Mouse (Mus musculus) hindbrain, postnatal 0 days (tissue): ENCODE results near the gene Vil1. TPM values are rescaled to one million over a fixed set of nuclear protein-coding genes. Genes with fewer than 3 reads are reported as not detected.
A peak's percentile ranks its signal among the peaks of the same experiment; 100 is the strongest.

Experiments
- ATAC-seq: fragments of 200-750 bp; cut with Nextera tagmentation; 2 replicates; pipeline ENCODE4 v1.8.0; 2017; ENCODE audit warnings: mild to moderate bottlenecking, moderate TSS enrichment, moderate library complexity
- DNase-seq: peaks from one replicate; pipeline ENCODE4 v3.0.0-alpha.2; 2015; ENCODE audit warnings: low spot score
- H3K27ac ChIP-seq: fragments of 300-500 bp; sonication (generic); 2 replicates; pipeline ENCODE4 v1.5.1; 2014; ENCODE audit warnings: mild to moderate bottlenecking
- H3K27me3 ChIP-seq: fragments of 300-500 bp; sonication (generic); 2 replicates; pipeline ENCODE4 v1.6.1; 2014; ENCODE audit warnings: low read length, mixed read lengths; ENCODE audit not compliant: insufficient read depth
- H3K36me3 ChIP-seq: fragments of 300-500 bp; sonication (generic); 2 replicates; pipeline ENCODE4 v1.6.1; 2014; ENCODE audit warnings: low read length, mixed read lengths; ENCODE audit not compliant: insufficient read depth
- H3K4me1 ChIP-seq: fragments of 300-500 bp; sonication (generic); 2 replicates; pipeline ENCODE4 v1.6.1; 2014; ENCODE audit warnings: antibody characterized with exemption, low read length, mixed read lengths; ENCODE audit not compliant: insufficient read depth
- H3K4me2 ChIP-seq: fragments of 300-500 bp; sonication (generic); 2 replicates; pipeline ENCODE4 v1.6.1; 2014; ENCODE audit warnings: low read depth, mild to moderate bottlenecking, low read length, moderate library complexity, mixed read lengths
- H3K4me3 ChIP-seq: fragments of 300-500 bp; sonication (generic); 2 replicates; pipeline ENCODE4 v1.5.1; 2014; ENCODE audit warnings: low read length
- H3K9ac ChIP-seq: fragments of 300-500 bp; sonication (generic); replicated peaks from 2 replicates; pipeline ENCODE4 v1.6.1; 2014; ENCODE audit warnings: mild to moderate bottlenecking, low read length, moderate library complexity, mixed read lengths
- H3K9me3 ChIP-seq: fragments of 300-500 bp; sonication (generic); 2 replicates; pipeline ENCODE4 v1.6.1; 2016; ENCODE audit warnings: low read length, mixed read lengths
- CTCF ChIP-seq: IDR thresholded peaks from 2 replicates; pipeline ENCODE4 v1.5.1; 2016; ENCODE audit warnings: antibody characterized with exemption, control low read depth, low read depth
- WGBS: fragments of 180-500 bp; shearing (Covaris S2); extraction: QIAGEN DNeasy Blood & Tissue Kit; methylation state at CpG from one replicate; pipeline ENCODE4 v1.1.7; 2014; 5-methylcytosine and 5-hydroxymethylcytosine counted together
- polyA plus RNA-seq: library from polyadenylated mRNA; unstranded; fragments of >200 nt; fragmentation: Nextera tagmentation; extraction: Ambion mirVana; gene quantifications from 2 replicates; pipeline ENCODE4 v1.2.1, GENCODE M21; 2015
- total RNA-seq: library from RNA; depleted of rRNA; stranded (reverse); fragments of >200 nt; gene quantifications from 2 replicates; pipeline ENCODE4 v1.2.3, GENCODE M21; 2014

Gene Vil1
- total and polyA plus RNA-seq, 2 experiments from 2014 or later: 0.14 to 0.26 TPM

GRCm38 (mm10) chr1:74401015-74401702 lies 8.0 kb upstream of the Vil1 start:
- DNase-seq (no peak), ATAC-seq (no peak)
- Histone ChIP-seq H3K36me3 (no peaks in the 10 kb centered on the region), H3K9ac (no peak overlapping the region), H3K4me3 (no peak overlapping the region), H3K27ac (no peak overlapping the region), H3K27me3 (no peaks in the 10 kb centered on the region), H3K9me3 (no peaks in the 10 kb centered on the region), H3K4me1 (no peaks in the 10 kb centered on the region), H3K4me2 (no peak overlapping the region)
- WGBS: 61% methylated on average over 16 of the region's 16 CpGs
- no peak for TF ChIP-seq CTCF

- no peak for TF ChIP-seq CTCF
- H3K36me3 ChIP-seq: no peaks in the 10 kb centered on the region
- no peak overlapping the region for H3K9ac ChIP-seq
- 93% methylated on average over 4 of the region's 4 CpGs for WGBS
- DNase-seq: no peak
- no peak for ATAC-seq
- H3K4me2 ChIP-seq: no peak overlapping the region
- H3K27me3 ChIP-seq: no peaks in the 10 kb centered on the region
- H3K4me3 ChIP-seq: no peak overlapping the region
- no peak overlapping the region for H3K27ac ChIP-seq
- no peaks in the 10 kb centered on the region for H3K9me3 ChIP-seq
- H3K4me1 ChIP-seq: no peaks in the 10 kb centered on the region
These were observed 5.0 kb upstream of the Vil1 start for GRCm38 (mm10) chr1:74404206-74404605.

GRCm38 (mm10) chr1:74411753-74412325 lies 2.7 kb downstream of the Vil1 start:
- Histone ChIP-seq H3K36me3 (no peaks in the 10 kb centered on the region), H3K9ac (no peak overlapping the region), H3K9me3 (no peaks in the 10 kb centered on the region), H3K4me1 (no peaks in the 10 kb centered on the region), H3K4me2 (no peak overlapping the region), H3K4me3 (no peak overlapping the region), H3K27me3 (no peaks in the 10 kb centered on the region), H3K27ac (no peak overlapping the region)
- TF ChIP-seq CTCF: no peak
- 64% methylated on average over 2 of the region's 2 CpGs for WGBS
- DNase-seq (no peak), ATAC-seq (no peak)

- H3K27me3 ChIP-seq: no peaks in the 10 kb centered on the region
- H3K4me2 ChIP-seq: no peak overlapping the region
- H3K9me3 ChIP-seq: no peaks in the 10 kb centered on the region
- H3K9ac ChIP-seq: no peak overlapping the region
- TF ChIP-seq CTCF: no peak
- H3K4me3 ChIP-seq: no peak overlapping the region
- no peak overlapping the region for H3K27ac ChIP-seq
- ATAC-seq (no peak), DNase-seq (no peak)
- H3K36me3 ChIP-seq: no peaks in the 10 kb centered on the region
- H3K4me1 ChIP-seq: no peaks in the 10 kb centered on the region
- WGBS: 83% methylated on average over 8 of the region's 8 CpGs
These were observed 3.5 kb downstream of the Vil1 start for GRCm38 (mm10) chr1:74412711-74413110.

GRCm38 (mm10) chr1:74415143-74415542 lies 6.0 kb downstream of the Vil1 start:
- Histone ChIP-seq H3K27me3 (no peaks in the 10 kb centered on the region), H3K4me1 (no peaks in the 10 kb centered on the region), H3K27ac (no peak overlapping the region), H3K4me3 (no peak overlapping the region), H3K4me2 (no peak overlapping the region), H3K9ac (no peak overlapping the region), H3K36me3 (no peaks in the 10 kb centered on the region), H3K9me3 (no peaks in the 10 kb centered on the region)
- ATAC-seq: no peak
- TF ChIP-seq CTCF: no peak
- no peak for DNase-seq
- WGBS: 57% methylated on average over 4 of the region's 4 CpGs

GRCm38 (mm10) chr1:74418747-74419439 lies 9.7 kb downstream of the Vil1 start:
- 69% methylated on average over 17 of the region's 17 CpGs for WGBS
- H3K9ac ChIP-seq: no peak overlapping the region
- no peaks in the 10 kb centered on the region for H3K9me3 ChIP-seq
- H3K27ac ChIP-seq: no peak overlapping the region
- no peaks in the 10 kb centered on the region for H3K27me3 ChIP-seq
- H3K4me1 ChIP-seq: no peaks in the 10 kb centered on the region
- peak; percentile 27 for DNase-seq
- no peak for ATAC-seq
- no peak overlapping the region for H3K4me3 ChIP-seq
- no peak overlapping the region for H3K4me2 ChIP-seq
- H3K36me3 ChIP-seq: no peaks in the 10 kb centered on the region
- TF ChIP-seq CTCF: no peak

GRCm38 (mm10) chr1:74419440-74419794 lies 10.2 kb downstream of the Vil1 start:
- Histone ChIP-seq H3K4me3 (no peak overlapping the region), H3K27me3 (no peaks in the 10 kb centered on the region), H3K4me1 (no peaks in the 10 kb centered on the region), H3K4me2 (no peak overlapping the region), H3K9me3 (no peaks in the 10 kb centered on the region), H3K36me3 (no peaks in the 10 kb centered on the region), H3K27ac (no peak overlapping the region), H3K9ac (no peak overlapping the region)
- no peak for TF ChIP-seq CTCF
- DNase-seq (no peak), ATAC-seq (no peak)
- 64% methylated on average over 9 of the region's 9 CpGs for WGBS
